Mouse (Mus musculus) liver, embryonic 14.5 days (tissue): ENCODE measurements at regions not wholly inside any gene's neighbourhood (a gene's known extent, or its start where the extent isn't known, plus 50 kb on each side); places are given as distances from the start of the nearest gene placed in this dataset.

ENCODE experiments used
- ATAC-seq: fragments of 200-750 bp; cut with Nextera tagmentation; 2 replicates; pipeline ENCODE4 v1.8.0; 2017; ENCODE audit warnings: moderate number of reproducible peaks, mild to moderate bottlenecking, moderate library complexity; ENCODE audit not compliant: insufficient read depth
- DNase-seq, 3 experiments: peaks; one replicate each; pipeline ENCODE4 v3.0.0-alpha.2; 2012 to 2013; ENCODE audit warnings: low read depth in 3 of 3, low spot score in 3 of 3
- H3K27ac ChIP-seq: fragments of 300-500 bp; sonication (generic); 2 replicates; pipeline ENCODE4 v1.5.1; 2014; ENCODE audit warnings: moderate library complexity, mild to moderate bottlenecking, control low read depth, inconsistent platforms
- H3K27me3 ChIP-seq: fragments of 300-500 bp; sonication (generic); 2 replicates; pipeline ENCODE4 v1.6.1; 2014; ENCODE audit warnings: mild to moderate bottlenecking, low read length, moderate library complexity; ENCODE audit not compliant: control insufficient read depth, insufficient read depth
- H3K36me3 ChIP-seq: fragments of 300-500 bp; sonication (generic); replicated peaks from 2 replicates; pipeline ENCODE4 v1.6.1; 2014; ENCODE audit warnings: low read depth; ENCODE audit not compliant: control insufficient read depth, insufficient read depth
- H3K4me1 ChIP-seq, 2 experiments: fragments of 200-500 bp in 1 of 2; fragments of 300-500 bp in 1 of 2; sonication (generic) in 1 of 2; replicated peaks; 2 replicates each; pipeline ENCODE4 v1.6.1; 2012 to 2014; ENCODE audit warnings: antibody characterized with exemption in 1 of 2, inconsistent platforms in 1 of 2, low read length in 1 of 2; ENCODE audit not compliant: control insufficient read depth in 2 of 2, insufficient read depth in 2 of 2
- H3K4me2 ChIP-seq: fragments of 300-500 bp; sonication (generic); 2 replicates; pipeline ENCODE4 v1.6.1; 2014; ENCODE audit warnings: low read depth, mild to moderate bottlenecking, control low read depth, moderate library complexity
- H3K4me3 ChIP-seq, 2 experiments: fragments of 200-500 bp in 1 of 2; fragments of 300-500 bp in 1 of 2; sonication (generic) in 1 of 2; 2 replicates each; pipeline ENCODE4 v1.5.1; 2012 to 2014; ENCODE audit warnings: low read depth in 2 of 2, low read length in 2 of 2, mild to moderate bottlenecking in 2 of 2, control low read depth in 1 of 2, inconsistent platforms in 1 of 2, moderate library complexity in 1 of 2; ENCODE audit not compliant: insufficient read depth in 1 of 2
- H3K9ac ChIP-seq: fragments of 300-500 bp; sonication (generic); replicated peaks from 2 replicates; pipeline ENCODE4 v1.6.1; 2014; ENCODE audit warnings: mild to moderate bottlenecking, control low read depth, moderate library complexity
- H3K9me3 ChIP-seq: fragments of 300-500 bp; sonication (generic); 2 replicates; pipeline ENCODE4 v1.6.1; 2016; ENCODE audit warnings: low read length, mixed read lengths; ENCODE audit not compliant: control insufficient read depth
- CTCF ChIP-seq: IDR thresholded peaks from 2 replicates; pipeline ENCODE4 v1.5.1; 2016; ENCODE audit warnings: antibody characterized with exemption, low read depth, control low read depth
- EP300 ChIP-seq: IDR thresholded peaks from 2 replicates; pipeline ENCODE4 v1.6.1; 2016; ENCODE audit warnings: antibody characterized with exemption, low read depth
- WGBS: fragments of 180-500 bp; shearing (Covaris S2); extraction: QIAGEN DNeasy Blood & Tissue Kit; methylation state at CpG from one replicate; pipeline ENCODE4 v1.1.7; 2014; ENCODE audit not compliant: insufficient replicate concordance; 5-methylcytosine and 5-hydroxymethylcytosine counted together

- ATAC-seq (no peak), DNase-seq (no peak)
- H3K36me3 ChIP-seq: no peaks in the 10 kb centered on the region
- H3K27me3 ChIP-seq: no peaks in the 10 kb centered on the region
- H3K4me2 ChIP-seq: no peak overlapping the region
- H3K9ac ChIP-seq: no peak overlapping the region
- no peaks in the 10 kb centered on the region for H3K4me1 ChIP-seq
- TF ChIP-seq EP300 (no peak), CTCF (no peak)
- H3K4me3 ChIP-seq: no peak overlapping the region
- no peaks in the 10 kb centered on the region for H3K9me3 ChIP-seq
- H3K27ac ChIP-seq: no peak overlapping the region
- 58% methylated on average over 1 of the region's 1 CpGs for WGBS
Measured at GRCm38 (mm10) chr15:54164350-54164749, 279.6 kb downstream of the Gm7489 start.

- no peak overlapping the region for H3K4me3 ChIP-seq
- no peaks in the 10 kb centered on the region for H3K9me3 ChIP-seq
- H3K4me2 ChIP-seq: no peak overlapping the region
- H3K27ac ChIP-seq: no peak overlapping the region
- H3K4me1 ChIP-seq: no peaks in the 10 kb centered on the region
- H3K9ac ChIP-seq: no peak overlapping the region
- DNase-seq (no peak), ATAC-seq (no peak)
- 70% methylated on average over 3 of the region's 3 CpGs for WGBS
- no peaks in the 10 kb centered on the region for H3K27me3 ChIP-seq
- no peaks in the 10 kb centered on the region for H3K36me3 ChIP-seq
- TF ChIP-seq CTCF (no peak), EP300 (no peak)
Measured at GRCm38 (mm10) chr15:54167842-54168361, 283.2 kb downstream of the Gm7489 start.

GRCm38 (mm10) chr15:54177221-54177620, 292.5 kb downstream of the Gm7489 start:
- no peak for TF ChIP-seq CTCF
- TF ChIP-seq EP300: no peak
- Histone ChIP-seq H3K27ac (no peak overlapping the region), H3K4me2 (no peak overlapping the region), H3K27me3 (no peaks in the 10 kb centered on the region), H3K36me3 (no peaks in the 10 kb centered on the region), H3K9ac (no peak overlapping the region), H3K9me3 (no peaks in the 10 kb centered on the region), H3K4me1 (no peaks in the 10 kb centered on the region), H3K4me3 (no peak overlapping the region)
- 45% methylated on average over 2 of the region's 2 CpGs for whole genome bisulfite sequencing
- DNase-seq (no peak), ATAC-seq (no peak)

- Histone ChIP-seq H3K9ac (no peak overlapping the region), H3K4me2 (no peak overlapping the region), H3K4me1 (no peaks in the 10 kb centered on the region), H3K9me3 (no peaks in the 10 kb centered on the region), H3K4me3 (no peak overlapping the region), H3K27me3 (no peaks in the 10 kb centered on the region), H3K27ac (no peak overlapping the region), H3K36me3 (no peaks in the 10 kb centered on the region)
- ATAC-seq (no peak), DNase-seq (no peak)
- 57% methylated on average over 3 of the region's 3 CpGs for WGBS
- TF ChIP-seq EP300 (no peak), CTCF (no peak)
Measured at GRCm38 (mm10) chr15:54177791-54178190, 293.1 kb downstream of the Gm7489 start.
